Mouse (Mus musculus): ENCODE data around the gene Mdm4. TPM values are rescaled to one million over a fixed set of nuclear protein-coding genes. Genes with fewer than 3 reads are reported as not detected.
"Not testable (repeated sequence)": the region's sequence is repeated elsewhere in the genome, so short reads cannot be mapped to it uniquely, and the experiment has no call there.

Gene Mdm4
- polyA plus RNA-seq, 1 experiment from 2014 or later = 46.8 TPM

DNA sequence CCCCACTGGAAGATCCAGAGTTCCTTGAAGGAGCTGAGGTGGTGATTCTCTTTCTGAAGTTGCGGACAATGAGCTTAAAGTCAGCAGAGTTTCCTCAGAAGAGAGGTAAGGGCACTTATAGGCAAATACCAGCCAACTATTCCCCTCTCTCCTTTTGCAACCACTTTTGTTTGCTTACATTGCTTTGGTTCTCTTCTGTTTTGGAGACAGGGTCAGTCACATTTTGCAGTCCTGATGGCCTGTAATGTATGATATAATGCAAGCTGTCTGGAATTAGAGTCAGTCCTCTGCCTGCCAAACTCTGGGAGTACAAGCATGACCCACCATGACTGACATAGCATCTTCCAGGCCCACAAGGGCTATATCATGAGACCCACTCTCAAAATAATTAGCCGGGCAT lies 3.2 kb downstream of the Mdm4 start:
- no peaks in the 10 kb centered on the region for H3K9me3 ChIP-seq
- no peak overlapping the region for H3K27ac ChIP-seq (replicated peaks)
- no peak for ATAC-seq (replicated peaks)
- H3K9ac ChIP-seq (replicated peaks) = no peak overlapping the region
- H3K27me3 ChIP-seq = no peaks in the 10 kb centered on the region
- no peaks in the 10 kb centered on the region for H3K36me3 ChIP-seq
- H3K4me2 ChIP-seq (replicated peaks) = no peak overlapping the region
- no peak overlapping the region for H3K4me3 ChIP-seq
- 90% methylated on average over 2 of the region's 2 CpGs for WGBS
- peaks cover 8% of the 10 kb centered on the region for H3K4me1 ChIP-seq

DNA sequence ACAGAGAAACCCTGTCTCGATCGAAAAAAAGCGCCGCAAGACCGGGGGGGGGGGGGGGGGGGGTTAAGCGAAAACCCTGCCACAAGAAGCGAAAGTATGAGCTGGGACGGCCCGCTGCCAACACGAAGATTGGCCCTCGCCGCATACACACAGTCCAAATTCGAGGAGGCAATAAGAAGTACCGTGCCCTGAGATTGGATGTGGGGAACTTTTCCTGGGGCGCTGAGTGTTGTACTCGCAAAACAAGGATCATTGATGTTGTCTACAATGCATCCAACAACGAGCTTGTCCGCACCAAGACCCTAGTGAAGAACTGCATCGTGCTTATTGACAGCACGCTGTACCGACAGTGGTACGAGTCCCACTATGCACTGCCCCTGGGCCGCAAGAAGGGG lies 4.6 kb downstream of the Mdm4 start:
- H3K27me3 ChIP-seq; H3K9me3 ChIP-seq; H3K36me3 ChIP-seq; H3K9ac ChIP-seq (replicated peaks); ATAC-seq (replicated peaks); H3K4me1 ChIP-seq: not testable (repeated sequence)
- peak overlapping the region; percentile 91 for H3K27ac ChIP-seq (replicated peaks)
- H3K4me3 ChIP-seq = peak overlapping the region; percentile 97
- WGBS = 29% methylated on average over 23 of the region's 23 CpGs
- H3K4me2 ChIP-seq (replicated peaks) = peak overlapping the region; percentile 55

DNA sequence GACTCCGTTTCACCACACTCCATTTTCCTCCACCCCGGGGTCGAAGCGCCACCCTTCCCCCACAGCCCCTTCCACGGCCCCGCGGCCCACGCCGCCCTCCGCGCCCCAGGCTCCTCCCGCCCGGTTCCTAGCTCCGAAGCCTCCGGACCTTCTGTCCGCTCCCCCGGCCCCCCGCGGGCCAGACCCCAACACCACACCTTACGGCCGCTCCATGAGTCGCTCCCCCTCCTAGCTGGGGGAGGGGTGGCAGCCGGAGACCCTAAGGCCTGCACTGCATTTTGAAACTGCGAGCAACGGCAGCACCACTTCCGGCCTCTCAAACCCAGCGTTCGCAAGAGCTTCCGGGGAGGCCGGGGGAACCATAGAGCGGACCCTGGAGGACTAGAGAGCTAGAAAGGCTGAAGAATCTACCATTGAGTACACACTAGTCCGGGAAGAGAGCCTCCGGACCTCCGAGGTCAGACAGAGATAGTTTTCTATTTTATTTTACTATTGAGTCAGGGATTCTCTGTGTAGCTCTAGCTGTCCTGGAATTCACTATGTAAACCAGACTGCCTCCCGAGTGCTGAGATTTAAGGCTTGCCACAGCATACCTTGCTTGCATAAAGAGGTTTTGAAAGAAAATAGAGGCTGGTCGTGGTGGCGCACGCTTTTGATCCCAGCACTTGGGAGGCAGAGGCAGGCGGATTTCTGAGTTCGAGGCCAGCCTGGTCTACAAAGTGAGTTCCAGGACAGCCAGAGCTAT lies 5.1 kb downstream of the Mdm4 start:
- Histone ChIP-seq H3K4me3 (peak overlapping the region; percentile 97), H3K9ac (replicated peaks) (peak overlapping the region; percentile 93), H3K36me3 (no peaks in the 10 kb centered on the region), H3K9me3 (no peaks in the 10 kb centered on the region), H3K27ac (replicated peaks) (peak overlapping the region; percentile 91), H3K27me3 (no peaks in the 10 kb centered on the region), H3K4me2 (replicated peaks) (peak overlapping the region; percentile 55), H3K4me1 (peaks cover 8% of the 10 kb centered on the region)
- WGBS = 0% methylated on average over 40 of the region's 40 CpGs
- ATAC-seq (replicated peaks) = peak; percentile 98

DNA sequence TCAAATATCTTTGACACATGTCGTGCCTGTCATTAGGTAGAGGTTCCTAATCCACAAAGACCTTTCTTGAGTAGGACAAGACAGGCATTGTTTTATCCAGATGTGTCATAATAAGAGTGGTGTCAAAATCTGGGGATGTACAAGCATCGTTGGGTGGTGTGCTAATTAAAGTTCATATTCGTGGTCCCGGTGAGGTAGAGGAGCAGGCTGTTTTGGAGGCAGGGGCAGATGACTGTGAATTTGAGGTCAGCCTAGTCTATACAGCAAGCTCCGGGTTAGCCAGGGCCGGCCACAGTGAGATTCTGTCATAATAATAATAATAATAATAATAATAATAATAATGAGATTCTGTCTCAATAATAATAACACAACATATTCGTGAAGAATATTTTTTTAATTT lies 5.9 kb downstream of the Mdm4 start:
- Histone ChIP-seq H3K9ac (replicated peaks) (peak overlapping the region; percentile 93), H3K4me3 (peak overlapping the region; percentile 97), H3K9me3 (no peaks in the 10 kb centered on the region), H3K4me2 (replicated peaks) (peak overlapping the region; percentile 55), H3K27ac (replicated peaks) (no peak overlapping the region), H3K27me3 (no peaks in the 10 kb centered on the region), H3K4me1 (peaks cover 8% of the 10 kb centered on the region), H3K36me3 (no peaks in the 10 kb centered on the region)
- WGBS = 32% methylated on average over 7 of the region's 7 CpGs
- 0 out of 2 replicates have a peak, but pooled peaks have one; percentile 17 for ATAC-seq (replicated peaks)

DNA sequence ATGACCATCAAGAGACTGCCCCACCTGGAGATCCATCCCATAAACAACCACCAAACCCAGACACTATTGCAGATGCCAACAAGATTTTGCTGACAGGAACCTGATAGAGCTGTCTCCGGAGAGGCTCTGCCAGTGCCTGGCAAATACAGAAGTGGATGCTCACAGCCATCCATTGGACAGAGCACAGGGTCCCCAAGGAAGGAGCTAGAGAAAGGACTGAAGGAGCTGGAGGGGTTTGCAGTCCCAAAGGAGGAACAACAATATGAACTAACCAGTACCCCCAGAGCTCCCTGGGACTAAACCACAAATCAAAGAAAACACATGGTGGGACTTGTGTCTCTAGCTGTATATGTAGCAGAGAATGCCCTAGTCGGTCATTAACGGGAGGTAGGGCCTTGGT lies 6.6 kb downstream of the Mdm4 start:
- H3K27ac ChIP-seq (replicated peaks); H3K36me3 ChIP-seq; H3K9ac ChIP-seq (replicated peaks); ATAC-seq (replicated peaks); H3K27me3 ChIP-seq; H3K9me3 ChIP-seq; H3K4me1 ChIP-seq: not testable (repeated sequence)
- Histone ChIP-seq H3K4me2 (replicated peaks) (peak overlapping the region; percentile 55; the same call in 1 of the 2 replicates), H3K4me3 (0 out of 2 replicates have a peak overlapping the region, but pooled peaks have one; percentile 97)
- 91% methylated on average over 3 of the region's 3 CpGs for WGBS

DNA sequence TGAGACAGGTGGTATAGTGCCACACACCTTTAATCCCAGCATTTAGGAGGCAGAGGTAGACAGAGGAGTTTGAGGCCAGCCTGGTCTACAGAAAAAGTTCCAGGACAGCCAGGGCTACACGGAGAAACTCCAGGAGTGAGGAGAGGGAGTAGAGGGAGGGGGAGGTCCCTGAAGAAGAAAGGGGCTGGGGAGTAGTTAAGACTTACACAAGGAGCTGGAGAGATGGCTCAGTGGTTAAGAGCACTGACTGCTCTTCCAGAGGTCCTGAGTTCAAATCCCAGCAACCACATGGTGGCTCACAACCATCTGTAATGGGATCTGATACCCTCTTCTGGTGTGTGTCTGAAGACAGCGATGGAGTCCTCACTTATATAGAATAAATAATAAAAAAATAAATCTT lies 8.4 kb downstream of the Mdm4 start:
- 98% methylated on average over 2 of the region's 2 CpGs for WGBS

DNA sequence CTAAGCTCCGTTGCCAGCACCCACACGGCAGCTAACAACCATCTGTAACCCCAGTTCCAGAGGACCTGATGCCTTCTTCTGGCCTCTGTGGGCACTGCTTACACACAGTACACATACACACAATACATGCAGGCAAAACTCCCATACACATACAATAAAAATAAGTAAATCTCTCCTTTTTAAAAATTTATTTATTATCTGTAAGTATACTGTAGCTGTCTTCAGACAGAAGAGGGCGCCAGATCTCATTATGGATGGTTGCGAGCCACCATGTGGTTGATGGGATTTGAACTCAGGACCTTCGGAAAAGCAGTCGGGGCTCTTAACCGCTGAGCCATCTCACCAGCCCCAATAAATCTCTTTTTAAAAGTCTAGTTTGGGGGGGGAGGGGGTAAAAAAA lies 9.0 kb downstream of the Mdm4 start:
- Histone ChIP-seq H3K4me1 (peaks cover 8% of the 10 kb centered on the region), H3K4me2 (replicated peaks) (no peak overlapping the region), H3K27me3 (no peaks in the 10 kb centered on the region), H3K27ac (replicated peaks) (no peak overlapping the region), H3K36me3 (peaks cover 21% of the 10 kb centered on the region), H3K4me3 (no peak overlapping the region), H3K9me3 (no peaks in the 10 kb centered on the region), H3K9ac (replicated peaks) (no peak overlapping the region)
- ATAC-seq (replicated peaks) = no peak
- 95% methylated on average over 7 of the region's 7 CpGs for WGBS

More for the DNA sequence above, 8.4 kb downstream of the Mdm4 start:
- not testable (repeated sequence) for ATAC-seq (replicated peaks); H3K9me3 ChIP-seq; H3K4me2 ChIP-seq (replicated peaks); H3K4me1 ChIP-seq; H3K4me3 ChIP-seq; H3K27me3 ChIP-seq; H3K9ac ChIP-seq (replicated peaks); H3K27ac ChIP-seq (replicated peaks)
- H3K36me3 ChIP-seq = peaks cover 16% of the 10 kb centered on the region

DNA sequence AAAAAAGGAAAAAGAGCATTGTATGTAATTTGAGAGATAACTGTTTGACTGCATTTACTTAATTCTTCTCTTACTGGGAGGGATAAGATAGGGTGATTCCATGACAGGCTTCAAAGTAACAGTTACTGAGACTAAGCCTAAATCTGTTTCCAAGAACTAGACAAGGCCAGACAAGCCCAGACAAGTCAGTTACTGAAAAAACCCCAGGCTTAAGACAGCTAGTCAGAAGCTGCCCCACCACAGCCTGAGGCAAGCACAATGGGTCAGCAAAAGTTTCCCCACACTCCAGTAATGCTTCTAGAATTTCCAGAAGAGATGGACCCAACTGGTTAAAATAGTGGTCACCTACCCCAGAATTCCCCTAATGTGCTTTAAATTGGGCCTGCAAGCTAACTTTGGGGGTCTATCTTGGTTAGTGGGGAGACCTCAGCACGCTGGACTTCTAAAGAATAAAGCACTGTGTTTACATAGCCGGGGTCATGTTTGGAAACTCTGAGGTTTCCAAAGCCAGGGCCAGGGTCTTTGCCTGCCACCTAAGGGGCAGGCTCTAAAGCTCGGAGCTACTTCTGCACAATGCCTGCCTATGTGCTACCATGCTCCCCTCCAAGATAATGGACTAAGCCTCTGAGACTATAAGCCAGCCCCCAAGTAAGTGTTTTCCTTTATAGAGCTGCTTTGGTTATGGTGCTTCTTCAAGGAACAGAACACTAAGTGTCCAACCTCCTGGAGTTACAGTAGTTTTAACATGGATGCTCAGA lies 10.0 kb downstream of the Mdm4 start:
- Histone ChIP-seq H3K27me3 (no peaks in the 10 kb centered on the region), H3K4me2 (replicated peaks) (no peak overlapping the region), H3K4me3 (no peak overlapping the region), H3K36me3 (peaks cover 26% of the 10 kb centered on the region), H3K9me3 (no peaks in the 10 kb centered on the region), H3K4me1 (peaks cover 8% of the 10 kb centered on the region), H3K27ac (replicated peaks) (no peak overlapping the region), H3K9ac (replicated peaks) (no peak overlapping the region)
- ATAC-seq (replicated peaks) = no peak
- WGBS = 55% methylated on average over 3 of the region's 3 CpGs

DNA sequence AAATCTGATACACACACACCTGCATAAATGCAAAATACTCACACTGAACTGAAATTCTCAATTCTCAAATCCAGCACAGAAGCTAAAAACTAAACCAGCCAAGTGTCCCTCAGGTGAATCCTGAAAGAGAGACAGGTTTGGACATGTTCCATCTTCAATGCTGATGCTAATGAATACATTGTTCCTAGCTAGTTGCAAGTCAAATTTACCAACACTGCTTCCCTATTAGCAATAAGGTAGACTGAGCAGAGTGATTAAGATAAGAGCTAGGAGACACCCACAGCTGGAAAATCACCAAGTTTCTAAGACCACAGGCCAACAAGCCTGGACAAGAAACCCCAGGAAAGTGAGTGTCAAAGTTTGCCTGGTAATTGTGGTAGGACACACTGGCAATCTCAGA lies 11.0 kb downstream of the Mdm4 start:
- Histone ChIP-seq H3K4me2 (replicated peaks) (no peak overlapping the region), H3K27me3 (no peaks in the 10 kb centered on the region), H3K4me1 (peaks cover 6% of the 10 kb centered on the region), H3K9me3 (no peaks in the 10 kb centered on the region), H3K4me3 (no peak overlapping the region), H3K9ac (replicated peaks) (no peak overlapping the region), H3K36me3 (peaks cover 36% of the 10 kb centered on the region), H3K27ac (replicated peaks) (no peak overlapping the region)
- no peak for ATAC-seq (replicated peaks)

DNA sequence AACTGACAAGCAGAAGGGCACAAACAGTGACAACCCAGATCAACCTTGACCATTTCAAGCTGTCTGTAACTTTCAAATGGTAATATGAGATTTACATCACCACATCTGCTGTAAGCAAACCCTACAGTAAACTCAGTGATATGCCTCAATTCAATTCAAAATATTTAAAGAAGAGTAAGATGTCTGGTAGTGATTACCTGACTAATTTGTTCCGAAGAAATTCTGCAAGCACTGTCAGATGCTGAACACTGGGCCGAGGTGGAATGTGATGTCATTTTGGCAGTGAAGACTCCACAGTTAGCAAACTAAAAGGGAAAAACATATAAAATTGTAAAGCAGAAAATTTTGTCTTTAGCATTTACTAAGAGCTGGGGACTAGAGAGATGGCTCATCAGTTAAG lies 11.8 kb downstream of the Mdm4 start:
- H3K36me3 ChIP-seq = peaks cover 40% of the 10 kb centered on the region
- H3K4me1 ChIP-seq = no peaks in the 10 kb centered on the region
- no peak for ATAC-seq (replicated peaks)
- no peak overlapping the region for H3K9ac ChIP-seq (replicated peaks)
- H3K4me2 ChIP-seq (replicated peaks) = no peak overlapping the region
- H3K27ac ChIP-seq (replicated peaks) = no peak overlapping the region
- WGBS = 94% methylated on average over 2 of the region's 2 CpGs
- no peaks in the 10 kb centered on the region for H3K9me3 ChIP-seq
- H3K4me3 ChIP-seq = no peak overlapping the region
- H3K27me3 ChIP-seq = no peaks in the 10 kb centered on the region

DNA sequence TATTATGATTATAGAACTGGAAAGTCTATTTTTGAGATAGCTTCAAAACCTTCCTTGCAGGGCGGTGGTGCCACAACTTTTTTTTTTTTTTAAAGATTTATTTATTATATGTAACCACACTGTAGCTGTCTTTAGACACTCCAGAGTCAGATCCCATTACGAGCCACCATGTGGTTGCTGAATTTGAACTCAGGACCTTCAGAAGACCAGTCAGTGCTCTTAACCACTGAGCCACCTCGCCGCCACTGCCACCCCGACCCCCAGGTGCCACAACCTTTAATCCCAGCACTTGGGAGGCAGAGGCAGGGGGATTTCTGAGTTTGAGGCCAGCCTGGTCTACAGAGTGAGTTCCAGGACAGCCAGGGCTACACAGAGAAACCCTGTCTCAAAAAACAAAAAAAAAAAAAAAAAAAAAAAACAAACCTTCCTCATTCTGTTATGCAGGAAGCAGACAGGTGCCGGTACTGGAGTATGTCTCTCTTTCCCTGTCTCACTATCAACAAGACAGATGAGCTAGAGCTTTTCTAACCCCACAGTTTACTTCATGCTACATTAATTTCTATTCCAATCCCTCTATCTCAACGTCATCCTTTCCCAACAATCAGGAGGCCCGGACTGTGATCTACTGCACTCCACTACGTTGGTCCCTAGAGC lies 13.5 kb downstream of the Mdm4 start:
- Histone ChIP-seq H3K27me3 (no peaks in the 10 kb centered on the region), H3K27ac (replicated peaks) (no peak overlapping the region), H3K4me3 (no peak overlapping the region), H3K36me3 (peaks cover 48% of the 10 kb centered on the region), H3K9me3 (no peaks in the 10 kb centered on the region), H3K9ac (replicated peaks) (no peak overlapping the region), H3K4me1 (no peaks in the 10 kb centered on the region), H3K4me2 (replicated peaks) (no peak overlapping the region)
- no peak for ATAC-seq (replicated peaks)
- 97% methylated on average over 9 of the region's 9 CpGs for WGBS

DNA sequence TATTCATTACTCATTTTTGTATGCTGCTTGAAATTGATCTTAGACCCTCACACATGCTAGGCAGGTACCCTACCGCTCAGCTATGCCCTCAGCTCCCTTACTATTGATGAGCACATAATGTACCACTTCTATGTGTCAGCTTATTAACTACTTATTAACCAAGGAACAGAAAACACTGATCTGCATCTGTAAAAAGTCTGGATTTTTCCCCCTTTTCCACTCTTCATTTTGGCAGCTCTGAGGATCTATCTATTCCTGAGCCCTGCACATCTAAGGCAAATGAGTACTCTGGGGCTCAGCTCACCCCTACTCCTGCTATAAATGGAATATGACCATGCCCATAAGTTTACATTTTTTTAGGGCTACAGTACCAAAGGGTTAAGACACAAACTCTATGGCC lies 16.2 kb downstream of the Mdm4 start:
- Histone ChIP-seq H3K4me2 (replicated peaks) (no peak overlapping the region), H3K4me1 (no peaks in the 10 kb centered on the region), H3K36me3 (peaks cover 62% of the 10 kb centered on the region), H3K9me3 (no peaks in the 10 kb centered on the region), H3K27ac (replicated peaks) (no peak overlapping the region), H3K9ac (replicated peaks) (no peak overlapping the region), H3K27me3 (no peaks in the 10 kb centered on the region), H3K4me3 (no peak overlapping the region)
- 86% methylated on average over 1 of the region's 1 CpGs for WGBS
- ATAC-seq (replicated peaks) = no peak
